Mouse (Mus musculus) stomach, embryonic 16.5 days (tissue): Measurements from ENCODE around the gene Lrrc15. TPM values are rescaled to one million over a fixed set of nuclear protein-coding genes. Genes with fewer than 3 reads are reported as not detected.

Source experiments
- ATAC-seq: fragments of 200-750 bp; cut with Nextera tagmentation; 2 replicates; pipeline ENCODE4 v1.8.0; 2017; ENCODE audit warnings: moderate number of reproducible peaks, moderate TSS enrichment; ENCODE audit not compliant: insufficient read depth, low FRiP score
- H3K27ac ChIP-seq: fragments of 300-500 bp; sonication (generic); 2 replicates; pipeline ENCODE4 v1.5.1; 2014; ENCODE audit warnings: low read length
- H3K27me3 ChIP-seq: fragments of 300-500 bp; sonication (generic); 2 replicates; pipeline ENCODE4 v1.6.1; 2014; ENCODE audit warnings: low read length, control low read depth, mixed read lengths; ENCODE audit not compliant: control insufficient read depth, insufficient read depth
- H3K36me3 ChIP-seq: fragments of 300-500 bp; sonication (generic); 2 replicates; pipeline ENCODE4 v1.6.1; 2014; ENCODE audit warnings: low read length; ENCODE audit not compliant: control insufficient read depth, insufficient read depth
- H3K4me1 ChIP-seq: fragments of 300-500 bp; sonication (generic); 2 replicates; pipeline ENCODE4 v1.6.1; 2014; ENCODE audit warnings: low read length, control low read depth, mixed read lengths; ENCODE audit not compliant: control insufficient read depth, insufficient read depth
- H3K4me2 ChIP-seq: fragments of 300-500 bp; sonication (generic); 2 replicates; pipeline ENCODE4 v1.6.1; 2014; ENCODE audit warnings: low read depth, low read length, mixed read lengths
- H3K4me3 ChIP-seq: fragments of 300-500 bp; sonication (generic); replicated peaks from 2 replicates; pipeline ENCODE4 v1.5.1; 2014; ENCODE audit warnings: mild to moderate bottlenecking, low read length
- H3K9ac ChIP-seq: fragments of 300-500 bp; sonication (generic); 2 replicates; pipeline ENCODE4 v1.6.1; 2014; ENCODE audit warnings: low read length
- H3K9me3 ChIP-seq: fragments of 300-500 bp; sonication (generic); replicated peaks from 2 replicates; pipeline ENCODE4 v1.6.1; 2016; ENCODE audit warnings: low read length, control low read depth; ENCODE audit not compliant: control insufficient read depth
- WGBS: fragments of 180-500 bp; shearing (Covaris S2); extraction: QIAGEN DNeasy Blood & Tissue Kit; methylation state at CpG from one replicate; pipeline ENCODE4 v1.1.7; 2014; 5-methylcytosine and 5-hydroxymethylcytosine counted together
- polyA plus RNA-seq: library from polyadenylated mRNA; unstranded; fragments of >200 nt; fragmentation: Nextera tagmentation; extraction: Ambion mirVana; gene quantifications from 2 replicates; pipeline ENCODE4 v1.2.1, GENCODE M21; 2015

Gene Lrrc15
- polyA plus RNA-seq, 1 experiment from 2014 or later: 0.28 TPM

GRCm38 (mm10) chr16:30236091-30236699, 46.9 kb downstream of the Lrrc15 start:
- 1% methylated on average over 33 of the region's 33 CpGs for WGBS
- no peaks in the 10 kb centered on the region for H3K27me3 ChIP-seq
- H3K9me3 ChIP-seq: peaks cover 3% of the 10 kb centered on the region; the same call in 1 of the 2 replicates
- H3K4me2 ChIP-seq: peak overlapping the region; percentile 83
- ATAC-seq: peak; percentile 86
- peaks cover 20% of the 10 kb centered on the region for H3K4me1 ChIP-seq
- H3K9ac ChIP-seq: peak overlapping the region; percentile 75
- peak overlapping the region; percentile 49 for H3K4me3 ChIP-seq
- H3K36me3 ChIP-seq: no peaks in the 10 kb centered on the region
- peak overlapping the region; percentile 73 for H3K27ac ChIP-seq

GRCm38 (mm10) chr16:30235577-30235976, 47.5 kb downstream of the Lrrc15 start:
- ATAC-seq: no peak
- WGBS: 36% methylated on average over 2 of the region's 2 CpGs
- Histone ChIP-seq H3K36me3 (no peaks in the 10 kb centered on the region), H3K4me1 (peaks cover 20% of the 10 kb centered on the region), H3K27me3 (no peaks in the 10 kb centered on the region), H3K27ac (peak overlapping the region; percentile 73), H3K9me3 (no peaks in the 10 kb centered on the region), H3K4me3 (no peak overlapping the region), H3K9ac (peak overlapping the region; percentile 1; the same call in 1 of the 2 replicates), H3K4me2 (peak overlapping the region; percentile 83)

- Histone ChIP-seq H3K9ac (peak overlapping the region; percentile 8; the same call in 1 of the 2 replicates), H3K27me3 (no peaks in the 10 kb centered on the region), H3K27ac (no peak overlapping the region), H3K36me3 (no peaks in the 10 kb centered on the region), H3K4me1 (peaks cover 20% of the 10 kb centered on the region), H3K9me3 (no peaks in the 10 kb centered on the region), H3K4me3 (no peak overlapping the region), H3K4me2 (no peak overlapping the region)
- no peak for ATAC-seq
- WGBS: 61% methylated on average over 12 of the region's 12 CpGs
Observed at GRCm38 (mm10) chr16:30234636-30235546, 48.2 kb downstream of the Lrrc15 start.

GRCm38 (mm10) chr16:30234077-30234476, 49.0 kb downstream of the Lrrc15 start:
- 53% methylated on average over 8 of the region's 8 CpGs for WGBS
- no peak overlapping the region for H3K4me3 ChIP-seq
- no peak for ATAC-seq
- no peaks in the 10 kb centered on the region for H3K27me3 ChIP-seq
- H3K9me3 ChIP-seq: no peaks in the 10 kb centered on the region
- H3K9ac ChIP-seq: no peak overlapping the region
- no peak overlapping the region for H3K4me2 ChIP-seq
- H3K4me1 ChIP-seq: peaks cover 20% of the 10 kb centered on the region
- H3K27ac ChIP-seq: no peak overlapping the region
- H3K36me3 ChIP-seq: no peaks in the 10 kb centered on the region

GRCm38 (mm10) chr16:30231882-30232604, 51.0 kb downstream of the Lrrc15 start:
- H3K36me3 ChIP-seq: no peaks in the 10 kb centered on the region
- 0 out of 2 replicates have a peak overlapping the region, but pooled peaks have one; percentile 15 for H3K4me2 ChIP-seq
- no peaks in the 10 kb centered on the region for H3K27me3 ChIP-seq
- ATAC-seq: peak; percentile 11; the same call in 1 of the 2 replicates
- H3K9ac ChIP-seq: no peak overlapping the region
- peaks cover 20% of the 10 kb centered on the region for H3K4me1 ChIP-seq
- no peaks in the 10 kb centered on the region for H3K9me3 ChIP-seq
- H3K27ac ChIP-seq: no peak overlapping the region
- no peak overlapping the region for H3K4me3 ChIP-seq
- 32% methylated on average over 13 of the region's 13 CpGs for WGBS

GRCm38 (mm10) chr16:30227352-30227751, 55.7 kb downstream of the Lrrc15 start:
- no peak; the same call in 1 of the 2 replicates for ATAC-seq

GRCm38 (mm10) chr16:30221161-30221782, 61.8 kb downstream of the Lrrc15 start:
- no peak overlapping the region for H3K4me2 ChIP-seq
- no peaks in the 10 kb centered on the region for H3K9me3 ChIP-seq
- no peak; the same call in 1 of the 2 replicates for ATAC-seq
- H3K36me3 ChIP-seq: no peaks in the 10 kb centered on the region
- no peak overlapping the region for H3K4me3 ChIP-seq
- no peak overlapping the region for H3K9ac ChIP-seq
- 59% methylated on average over 11 of the region's 13 CpGs for WGBS
- no peaks in the 10 kb centered on the region for H3K27me3 ChIP-seq
- no peaks in the 10 kb centered on the region for H3K4me1 ChIP-seq
- H3K27ac ChIP-seq: no peak overlapping the region

More at GRCm38 (mm10) chr16:30227352-30227751, 55.7 kb downstream of the Lrrc15 start:
- Histone ChIP-seq H3K9ac (no peak overlapping the region), H3K36me3 (no peaks in the 10 kb centered on the region), H3K27ac (no peak overlapping the region), H3K4me2 (no peak overlapping the region), H3K4me3 (no peak overlapping the region), H3K4me1 (peaks cover 7% of the 10 kb centered on the region; the same call in 1 of the 2 replicates), H3K9me3 (no peaks in the 10 kb centered on the region), H3K27me3 (no peaks in the 10 kb centered on the region)
- 32% methylated on average over 7 of the region's 7 CpGs for WGBS
